Mouse (Mus musculus) layer of hippocampus, adult 9-10 months (tissue): ENCODE results near the gene Bri3.

ENCODE experiments used
- DNase-seq: peaks from one replicate; pipeline ENCODE4 v3.0.0; 2022; ENCODE audit warnings: low spot score

Gene Bri3

DNA sequence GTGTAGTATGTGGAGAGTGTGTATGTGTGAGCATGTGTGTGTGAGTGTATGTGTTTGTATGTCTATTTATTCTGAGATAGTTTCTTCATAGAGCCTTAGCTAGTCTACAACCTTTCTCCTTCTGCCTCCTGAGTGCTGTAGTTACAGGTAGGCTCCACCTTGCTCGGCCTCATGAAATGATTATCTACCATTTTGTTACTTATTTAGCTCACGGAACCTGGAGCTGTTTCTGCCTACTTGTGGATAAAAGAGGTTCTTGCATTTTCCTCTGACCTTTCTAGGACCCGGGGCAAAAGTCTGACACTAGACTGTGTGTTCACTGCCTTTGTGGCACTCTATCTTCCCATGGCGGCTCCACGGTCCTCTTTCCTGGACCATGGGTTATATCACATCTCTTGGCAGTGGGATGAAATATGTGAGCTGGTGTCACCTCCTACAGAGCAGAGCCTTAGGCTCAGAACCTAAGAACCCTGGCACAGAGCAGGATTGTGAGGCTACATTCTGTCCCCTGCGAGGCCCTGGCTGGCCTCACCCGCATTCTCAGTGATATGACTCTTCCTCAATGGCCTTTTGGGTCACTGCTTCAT, at the start of gene Bri3:
Gene Bri3 (plus strand): TSS at position 537 of the 587 bp plus-strand sequence.
- no peak for DNase-seq

DNA sequence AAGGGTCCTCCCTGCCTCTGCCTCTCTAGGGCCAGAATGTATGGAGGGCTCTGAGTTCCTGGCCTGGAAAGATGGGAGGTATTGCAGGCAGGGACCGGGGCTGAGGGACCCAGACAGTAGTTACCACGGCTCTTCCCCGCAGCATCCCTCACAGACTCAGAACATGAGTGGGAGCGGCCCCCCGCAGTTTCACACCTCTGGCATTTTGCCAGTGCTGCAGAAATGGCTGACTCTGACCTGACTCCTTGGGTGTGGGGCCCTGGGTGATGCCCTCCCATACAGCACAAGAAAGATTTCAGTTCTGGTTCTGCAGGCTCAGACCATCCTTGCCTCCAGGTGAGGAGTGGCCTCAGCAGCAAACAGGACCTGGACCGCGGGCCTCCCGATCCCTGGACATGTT, 48.7 kb upstream of the Bri3 start:
- DNase-seq = no peak

DNA sequence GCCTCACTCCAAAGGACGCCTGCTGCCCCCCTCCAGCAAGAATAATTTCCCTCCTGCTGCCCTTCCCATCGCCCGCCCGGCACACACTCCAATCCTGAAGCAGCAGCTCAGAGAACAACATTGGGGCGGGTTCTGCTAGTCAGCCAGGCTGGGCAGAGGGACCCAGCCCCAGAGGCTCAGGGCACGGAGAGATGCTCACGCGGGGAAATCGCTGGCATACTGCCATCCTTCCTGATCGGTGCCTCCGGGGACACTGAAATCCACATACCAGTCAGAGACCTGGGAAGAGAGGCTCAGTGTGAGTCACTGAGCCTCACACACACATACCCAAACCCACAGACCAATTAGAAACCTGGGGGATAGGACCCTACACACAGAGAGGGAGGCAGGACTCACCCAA, 43.6 kb upstream of the Bri3 start:
- no peak for DNase-seq

DNA sequence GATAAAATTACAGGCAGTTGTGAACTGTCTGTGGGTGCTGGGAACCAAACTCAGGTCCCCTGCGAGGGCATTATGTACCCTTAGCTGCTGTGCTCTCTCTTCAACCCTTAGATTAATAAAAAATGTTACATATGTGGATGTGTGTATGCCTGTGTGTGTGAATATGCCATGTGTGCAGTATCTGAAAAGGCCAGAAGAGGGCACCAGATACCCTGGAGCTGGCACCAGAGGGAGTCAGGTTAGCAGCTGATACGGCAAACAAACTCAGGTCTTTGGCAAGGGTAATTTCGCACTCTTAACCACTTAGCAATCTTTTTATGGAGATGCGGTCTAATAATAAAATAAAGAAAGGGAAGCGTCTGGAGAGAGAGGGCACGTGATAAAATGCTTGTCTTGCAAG, 41.8 kb upstream of the Bri3 start:
- DNase-seq = no peak

DNA sequence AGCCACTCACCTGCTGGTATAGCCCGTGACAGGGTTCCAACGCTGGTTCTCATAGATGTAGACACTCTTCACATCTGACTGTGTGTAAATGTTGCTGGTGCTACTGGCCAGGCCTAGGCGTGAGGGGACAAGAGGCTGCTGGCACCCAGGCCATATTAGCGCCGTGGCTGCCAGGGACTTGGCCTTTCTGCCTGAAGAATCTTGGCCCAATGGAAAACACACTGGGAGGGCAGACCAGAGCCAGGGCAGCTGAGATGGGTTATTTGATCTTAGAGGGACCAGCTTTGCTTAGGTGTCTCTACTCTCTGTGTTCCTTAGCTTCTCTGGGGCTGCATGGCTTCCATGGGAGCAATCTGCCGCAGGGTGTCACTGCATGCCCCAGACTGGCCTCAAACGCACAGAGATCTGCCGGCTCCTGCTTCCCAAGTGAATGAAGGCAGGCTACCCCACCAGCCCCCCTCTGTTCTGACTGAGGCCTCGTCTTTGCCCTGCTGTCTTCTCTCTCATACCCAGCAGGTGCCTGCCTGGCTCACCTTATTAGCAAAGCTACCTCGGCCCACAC, 40.8 kb upstream of the Bri3 start:
- no peak for DNase-seq

DNA sequence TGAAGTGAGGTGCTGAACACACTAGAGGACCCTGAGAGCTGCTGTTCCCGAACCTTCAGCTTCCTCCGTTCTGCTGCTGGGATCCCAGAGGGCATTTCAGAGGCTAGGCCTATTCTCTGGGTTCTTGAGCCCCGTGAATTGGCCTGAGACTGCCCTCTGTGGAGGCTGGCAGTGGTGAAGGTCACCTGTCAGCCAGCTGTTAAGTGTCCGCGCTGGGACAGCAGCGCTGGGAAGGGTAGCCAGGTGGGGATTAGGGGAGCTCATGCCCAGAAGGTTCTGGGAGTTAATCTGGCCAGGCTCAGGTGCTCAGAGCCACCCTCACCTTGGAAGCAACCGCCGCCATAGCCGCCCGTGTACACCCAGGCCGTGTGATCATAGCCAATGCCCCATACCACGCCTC, 39.9 kb upstream of the Bri3 start:
- DNase-seq = no peak

DNA sequence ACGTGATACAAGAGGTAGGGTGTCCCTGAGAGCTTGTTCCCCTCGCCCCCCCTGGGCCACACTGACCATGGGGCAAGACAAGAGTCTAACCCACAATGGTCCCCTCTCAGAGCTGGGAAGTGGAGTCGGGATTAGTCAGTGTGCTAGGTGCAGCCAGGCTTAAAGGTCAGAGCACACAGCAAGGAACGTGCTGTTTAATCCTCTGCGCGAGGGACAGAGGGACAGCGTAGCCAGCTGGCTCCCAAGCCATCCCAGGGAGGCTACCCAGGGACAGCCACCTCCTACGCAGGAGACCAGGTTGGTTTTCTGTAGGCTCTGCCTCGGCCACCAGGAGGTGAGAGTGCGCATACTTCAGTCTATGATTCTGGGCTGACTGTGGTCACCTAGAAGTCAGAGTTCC, 39.3 kb upstream of the Bri3 start:
- DNase-seq = no peak

DNA sequence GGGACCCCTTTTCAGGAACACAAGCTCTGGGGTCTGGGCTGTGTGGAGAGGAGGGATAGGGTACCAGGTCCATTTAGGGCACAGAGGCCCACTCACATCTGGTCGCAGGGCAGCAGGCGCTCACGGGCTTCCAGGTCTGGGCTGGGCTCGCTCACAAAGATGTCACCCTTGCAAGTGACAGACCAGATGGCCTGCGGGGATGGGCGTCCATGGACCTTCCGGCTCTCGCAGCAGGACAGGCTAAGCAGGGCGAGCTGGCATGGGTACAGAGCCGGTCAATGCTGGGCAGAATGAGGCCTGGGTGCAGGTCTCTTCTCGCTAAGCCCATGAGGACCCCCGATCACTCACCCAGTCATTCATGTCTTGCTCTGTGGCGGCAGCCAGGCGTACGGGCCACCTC, 38.2 kb upstream of the Bri3 start:
- DNase-seq = no peak

DNA sequence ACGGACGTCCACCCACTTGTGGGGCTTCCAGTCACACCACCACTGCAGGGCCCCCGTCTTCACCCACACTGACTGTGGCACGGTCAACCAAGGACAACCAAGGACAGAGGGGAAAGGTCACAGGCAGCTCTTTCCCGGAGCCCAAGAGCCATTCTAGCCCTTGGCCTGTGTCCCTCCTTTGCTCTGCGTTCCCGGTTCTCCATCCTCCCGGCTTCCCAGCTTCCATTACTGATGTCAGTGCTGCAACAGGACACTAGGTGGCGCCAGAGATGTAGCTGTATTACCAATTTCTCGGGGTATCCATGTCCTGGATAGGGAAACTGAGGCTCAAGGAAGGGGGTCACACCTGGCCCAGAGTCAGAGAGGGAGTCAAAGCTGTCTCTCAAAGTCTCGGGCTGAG, 36.8 kb upstream of the Bri3 start:
- no peak for DNase-seq

DNA sequence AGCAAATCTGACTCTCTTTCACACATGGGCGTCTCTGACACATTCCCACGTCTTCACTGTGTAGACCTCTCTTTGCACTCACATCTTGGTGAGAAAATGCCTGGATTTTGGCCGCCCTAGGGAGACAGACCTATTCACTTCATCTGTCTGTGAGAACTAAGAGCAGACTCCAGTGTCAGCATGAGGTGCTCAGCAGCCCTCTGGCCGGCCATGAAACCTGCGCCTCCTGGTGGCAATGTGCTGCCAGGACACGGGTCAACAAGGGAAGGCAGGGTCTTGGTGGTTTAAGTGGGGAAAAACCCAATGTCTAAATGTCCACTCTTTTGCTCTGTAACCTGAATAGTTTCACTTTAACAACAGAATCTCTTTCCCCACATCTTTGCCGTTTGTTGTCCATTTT, 29.8 kb upstream of the Bri3 start:
- no peak for DNase-seq

DNA sequence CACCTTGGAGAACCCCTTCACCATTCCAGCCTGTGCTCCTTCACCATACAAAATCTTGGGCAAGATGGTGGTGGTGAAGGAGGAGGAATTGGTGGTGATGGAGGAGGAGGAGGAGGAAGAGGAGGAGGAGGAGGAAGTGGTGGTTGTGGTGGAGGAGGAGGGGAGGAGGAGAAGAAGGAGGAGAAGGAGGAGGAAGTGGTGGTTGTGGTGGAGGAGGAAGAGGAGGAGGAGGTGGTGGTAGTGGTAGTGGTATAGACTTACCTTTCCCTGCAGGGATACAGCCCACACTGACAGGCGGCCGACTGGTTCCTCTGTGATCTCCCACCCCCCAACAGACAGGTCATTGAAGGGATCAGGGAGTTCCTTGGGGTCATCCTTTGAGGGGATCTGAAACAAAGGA, 28.2 kb upstream of the Bri3 start:
- no peak for DNase-seq

DNA sequence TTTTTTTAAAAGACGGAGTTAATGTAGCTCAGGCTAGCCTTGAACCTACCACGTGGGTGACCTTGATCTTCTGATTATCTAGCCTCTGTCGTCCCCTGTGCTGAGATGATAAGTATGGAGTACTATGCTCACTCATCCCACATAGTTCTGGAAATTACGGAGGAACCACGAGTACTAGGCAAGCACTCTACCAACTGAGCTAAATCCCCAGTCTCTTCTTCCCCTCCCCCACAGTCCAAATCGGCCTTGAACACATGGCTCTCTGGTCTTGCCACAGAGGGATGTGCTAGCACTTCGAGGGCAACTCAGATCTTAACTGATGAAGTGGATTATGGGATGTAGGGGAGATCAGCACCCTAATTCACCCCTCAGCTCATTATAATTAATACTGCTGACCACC, 26.2 kb upstream of the Bri3 start:
- DNase-seq = no peak

DNA sequence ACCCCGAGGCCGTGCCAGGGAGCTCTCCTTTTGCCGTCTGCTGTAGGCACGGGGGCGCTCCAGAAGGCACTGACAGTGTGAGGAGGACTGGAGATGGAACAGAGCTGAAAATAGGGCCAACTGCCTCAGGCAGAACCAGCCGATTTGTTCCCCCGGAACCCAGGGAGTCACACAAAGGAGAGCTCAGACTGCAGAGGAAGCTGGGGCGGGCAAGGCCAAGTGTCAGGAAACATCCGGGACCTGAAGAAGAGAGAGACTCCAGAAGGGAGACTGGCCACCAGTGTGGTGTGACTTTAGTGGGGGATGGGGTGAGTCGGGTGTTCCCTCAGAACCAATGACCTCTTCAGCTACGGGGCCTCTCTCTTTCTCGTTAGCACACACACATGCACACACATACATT, 24.9 kb upstream of the Bri3 start:
- DNase-seq = no peak

DNA sequence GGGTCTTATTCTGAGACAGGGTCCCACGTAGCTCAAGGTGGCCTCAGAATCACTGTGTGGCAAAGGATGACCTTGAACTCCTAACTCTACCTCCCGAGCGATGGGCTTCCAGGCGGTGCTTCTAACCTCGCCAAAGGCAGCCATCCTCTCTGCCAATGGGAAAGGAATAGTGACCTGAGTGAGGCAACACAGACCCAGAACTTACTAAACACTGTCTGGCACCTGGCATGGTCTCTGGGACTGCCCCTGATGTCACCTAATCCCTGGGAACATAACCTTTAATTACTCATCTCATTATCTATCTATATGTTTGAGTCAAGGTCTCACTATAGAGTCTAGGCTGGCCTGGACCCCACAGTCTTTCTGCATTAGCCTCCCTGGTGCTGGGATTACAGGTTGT, 24.3 kb upstream of the Bri3 start:
- no peak for DNase-seq

DNA sequence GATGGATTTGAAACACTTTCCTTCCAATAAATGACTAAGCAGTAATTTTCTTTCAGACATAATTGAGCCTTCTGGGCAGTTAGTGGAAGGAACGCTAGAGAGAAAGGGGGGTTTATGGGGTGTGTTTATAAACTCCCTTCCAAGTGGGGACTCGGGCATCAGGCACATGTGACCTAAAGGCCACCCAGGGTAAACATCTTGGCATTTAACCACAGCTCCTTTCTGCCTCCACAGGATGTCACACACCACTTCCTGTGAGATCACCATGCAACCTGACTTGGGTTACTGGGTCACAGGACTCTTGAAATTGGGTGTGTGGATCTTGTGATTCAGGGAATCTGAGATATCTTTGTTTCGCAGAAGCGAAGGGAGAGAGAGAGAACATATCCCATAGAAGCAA, 22.9 kb upstream of the Bri3 start:
- DNase-seq = no peak

DNA sequence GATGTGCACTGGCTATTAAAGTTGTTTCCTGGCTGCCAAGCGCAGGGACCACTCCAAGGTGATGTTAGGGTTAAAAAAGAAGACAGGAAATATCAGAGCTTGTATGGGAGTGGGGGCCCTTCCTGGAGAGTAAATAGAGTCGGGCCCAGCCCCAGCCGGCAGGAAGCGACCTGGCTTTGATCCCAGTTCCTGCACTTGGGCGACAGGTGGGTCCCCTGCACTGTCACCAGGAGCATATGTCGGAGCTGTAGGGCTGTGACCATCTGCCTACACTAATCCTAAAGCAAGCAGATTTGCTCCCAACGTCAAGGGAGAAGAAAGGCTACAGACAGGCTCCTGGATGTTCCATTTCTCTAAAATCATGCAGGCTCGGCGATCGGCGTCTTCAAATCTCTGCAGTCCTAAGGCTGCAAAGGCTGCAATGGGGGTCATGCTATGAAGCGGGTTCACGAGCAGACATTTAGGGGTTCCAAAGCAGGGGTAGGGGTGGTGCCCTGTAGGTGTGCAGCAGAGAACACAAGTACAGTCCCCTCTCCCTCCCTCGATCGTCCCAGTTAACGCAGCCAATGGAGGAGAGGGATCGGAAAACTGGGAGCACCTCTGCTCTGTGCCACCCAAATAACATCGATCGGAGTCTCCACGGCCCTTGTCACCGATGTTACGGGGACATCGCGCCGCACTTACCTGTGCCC, 21.3 kb upstream of the Bri3 start:
- no peak for DNase-seq

DNA sequence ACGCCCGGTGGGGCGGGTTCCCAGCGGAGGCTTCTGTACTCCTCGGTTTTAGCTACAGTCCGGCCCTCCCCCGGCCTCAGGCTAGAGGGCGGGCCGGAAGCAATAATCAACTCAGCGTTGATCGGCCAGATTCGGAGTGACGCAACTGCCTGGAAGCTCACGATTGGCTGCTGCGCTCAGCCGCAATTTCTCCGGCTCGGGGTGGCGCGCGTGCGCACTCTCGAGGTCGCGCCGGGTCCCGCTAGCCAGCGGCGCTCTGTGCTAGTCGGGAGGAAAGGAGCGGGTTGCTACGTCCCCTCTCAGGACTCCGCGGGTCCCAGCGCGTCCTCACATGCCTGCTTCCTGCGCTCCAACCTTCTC, 20.8 kb upstream of the Bri3 start, which contains the start of gene Tecpr1:
Gene Tecpr1 (minus strand): TSS at position 113 of the 360 bp plus-strand sequence.
- DNase-seq = peak; percentile 79

DNA sequence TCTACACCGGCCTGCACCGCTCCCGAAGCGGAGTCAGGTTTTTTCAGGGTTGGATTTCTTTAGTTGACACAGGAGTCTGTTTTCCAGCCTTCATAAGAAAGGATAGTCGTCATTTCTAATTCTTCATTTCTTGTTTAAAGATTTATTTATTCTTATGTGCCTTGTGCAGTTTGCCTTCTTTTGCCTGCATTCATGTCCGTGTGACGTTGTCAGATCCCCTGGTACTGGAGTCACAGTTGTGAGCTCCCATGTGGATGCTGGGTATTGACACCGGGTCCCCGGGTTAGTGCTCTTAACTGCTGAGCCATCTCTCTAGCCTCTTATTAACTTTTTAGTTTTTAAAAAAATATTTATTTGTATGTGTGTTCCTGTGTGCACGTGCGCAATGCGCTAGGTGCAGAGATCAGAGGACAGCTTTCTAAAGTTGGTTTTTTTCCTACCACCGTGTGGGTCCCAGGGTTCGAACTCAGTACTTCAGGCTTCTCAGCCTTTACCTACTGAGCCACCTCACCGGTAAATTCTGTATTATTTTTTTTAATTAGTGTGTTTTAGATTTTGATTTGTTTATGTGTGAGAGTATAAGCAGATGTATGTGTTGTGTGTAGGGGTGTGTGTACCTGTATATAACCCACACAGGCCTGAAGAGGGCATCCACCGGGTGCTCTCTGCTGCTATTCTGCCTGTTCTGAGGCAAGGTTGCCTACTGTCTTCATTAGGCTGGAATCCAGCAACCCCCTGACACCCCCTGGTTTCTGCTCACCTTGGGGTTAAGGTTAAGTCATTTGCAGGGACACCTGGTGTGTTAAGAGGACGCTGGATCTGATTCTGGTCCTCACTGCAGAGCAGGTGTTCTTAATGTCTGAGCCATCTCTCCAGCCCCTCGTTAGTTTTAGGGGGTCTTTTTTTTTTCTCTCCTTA, 20.1 kb upstream of the Bri3 start:
- DNase-seq = no peak

DNA sequence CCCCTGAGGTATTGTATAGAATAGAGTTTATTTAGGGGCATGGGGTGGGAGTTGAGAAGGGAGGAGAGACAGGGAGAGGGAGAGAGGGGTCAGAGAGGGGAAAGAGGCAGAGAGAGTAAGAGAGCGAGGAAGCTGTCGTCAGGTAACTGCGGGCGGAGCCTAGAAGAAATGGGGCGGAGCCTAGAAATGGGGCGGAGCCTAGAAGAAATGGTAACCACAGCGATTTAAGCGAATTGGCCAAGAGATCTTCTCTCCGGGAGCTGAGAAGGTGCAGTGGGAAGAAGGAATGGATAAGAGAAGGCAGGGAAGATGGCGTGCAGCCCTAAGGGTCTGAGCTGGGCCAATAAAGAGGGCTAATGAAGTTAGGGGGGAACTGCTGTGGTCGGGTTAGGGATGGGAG, 18.0 kb upstream of the Bri3 start:
- DNase-seq = no peak

DNA sequence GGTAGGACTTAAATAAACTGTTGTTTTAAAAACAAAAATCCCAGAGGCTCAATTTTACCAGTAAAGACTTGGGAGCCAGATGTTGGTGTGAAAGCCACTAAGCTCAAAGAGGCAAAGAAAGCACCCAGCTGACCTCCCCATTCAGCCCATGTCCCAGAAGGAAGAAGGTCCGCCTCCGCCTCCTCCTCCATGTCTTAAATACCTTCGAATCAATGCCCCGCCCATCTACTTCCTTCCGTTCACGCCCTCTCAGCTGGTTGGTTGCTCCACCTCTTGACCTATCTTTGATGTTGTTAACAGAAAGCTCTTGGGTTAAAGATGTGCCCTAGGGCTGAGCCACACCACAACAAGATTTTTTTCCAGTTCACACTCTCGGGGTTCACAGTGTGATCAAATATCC, 14.0 kb upstream of the Bri3 start:
- no peak for DNase-seq

DNA sequence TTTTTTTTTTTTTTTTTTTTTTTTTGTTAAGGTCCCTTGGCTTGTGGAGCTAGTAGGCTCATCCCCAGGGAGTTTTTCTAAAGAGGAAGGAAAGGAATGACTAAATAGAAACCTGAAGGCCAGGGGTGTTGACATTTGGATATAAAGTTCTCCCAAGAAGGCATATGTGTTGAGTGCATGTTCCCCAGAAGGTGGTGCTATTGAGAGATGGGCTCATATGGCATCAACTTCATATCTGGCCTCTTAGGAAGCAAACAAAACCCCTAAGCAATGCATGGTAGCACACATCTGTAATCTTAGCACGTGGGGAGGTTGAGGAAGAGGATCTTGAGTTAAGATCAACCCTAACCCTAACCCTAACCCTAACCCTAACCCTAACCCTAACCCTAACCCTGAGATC, 12.8 kb upstream of the Bri3 start:
- no peak for DNase-seq

DNA sequence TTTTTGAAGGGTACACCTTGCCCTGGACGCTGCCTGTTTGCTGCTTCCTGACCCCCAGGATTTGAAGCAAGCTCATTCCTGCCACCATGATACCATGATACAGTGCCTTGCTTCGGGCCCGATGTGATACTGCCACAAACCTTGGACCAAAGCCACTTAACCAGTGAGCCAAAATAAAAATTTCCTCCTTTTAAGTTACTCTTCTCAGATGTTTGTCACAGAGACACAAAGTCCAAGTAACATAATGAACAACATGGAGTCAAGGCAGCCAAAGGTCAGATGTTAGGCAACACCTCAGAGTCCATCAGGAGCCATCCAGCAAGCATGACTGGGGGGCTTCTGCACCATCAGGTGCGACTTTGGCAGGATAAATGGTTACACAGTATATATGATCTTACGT, 11.7 kb upstream of the Bri3 start:
- DNase-seq = no peak

DNA sequence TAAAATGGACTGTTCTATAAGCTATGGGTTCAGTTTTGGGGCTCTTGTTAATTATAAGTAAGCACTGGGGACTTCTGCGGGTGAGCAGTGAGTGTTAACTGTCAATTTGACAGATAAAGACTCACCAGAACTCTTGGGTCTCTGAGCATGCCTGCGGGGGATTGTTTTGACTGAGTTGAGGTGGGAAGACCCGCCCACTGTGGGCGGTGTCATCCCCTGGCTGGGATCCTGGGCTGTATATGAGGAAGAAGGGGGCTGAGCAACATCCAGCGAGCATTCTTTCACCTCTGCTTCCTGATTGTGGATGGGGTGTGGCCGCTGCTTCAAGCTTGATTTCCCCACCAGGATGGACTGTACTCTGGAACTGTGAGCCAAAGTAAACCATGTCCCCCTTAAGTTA, 10.0 kb upstream of the Bri3 start:
- no peak for DNase-seq
